Mouse (Mus musculus) retina, embryonic 14.5 days (tissue): ENCODE measurements around the gene Mfsd5.

Source experiments
- DNase-seq: peaks from one replicate; pipeline ENCODE4 v3.0.0-alpha.2; 2015; ENCODE audit warnings: low spot score

The Mfsd5 gene

DNA sequence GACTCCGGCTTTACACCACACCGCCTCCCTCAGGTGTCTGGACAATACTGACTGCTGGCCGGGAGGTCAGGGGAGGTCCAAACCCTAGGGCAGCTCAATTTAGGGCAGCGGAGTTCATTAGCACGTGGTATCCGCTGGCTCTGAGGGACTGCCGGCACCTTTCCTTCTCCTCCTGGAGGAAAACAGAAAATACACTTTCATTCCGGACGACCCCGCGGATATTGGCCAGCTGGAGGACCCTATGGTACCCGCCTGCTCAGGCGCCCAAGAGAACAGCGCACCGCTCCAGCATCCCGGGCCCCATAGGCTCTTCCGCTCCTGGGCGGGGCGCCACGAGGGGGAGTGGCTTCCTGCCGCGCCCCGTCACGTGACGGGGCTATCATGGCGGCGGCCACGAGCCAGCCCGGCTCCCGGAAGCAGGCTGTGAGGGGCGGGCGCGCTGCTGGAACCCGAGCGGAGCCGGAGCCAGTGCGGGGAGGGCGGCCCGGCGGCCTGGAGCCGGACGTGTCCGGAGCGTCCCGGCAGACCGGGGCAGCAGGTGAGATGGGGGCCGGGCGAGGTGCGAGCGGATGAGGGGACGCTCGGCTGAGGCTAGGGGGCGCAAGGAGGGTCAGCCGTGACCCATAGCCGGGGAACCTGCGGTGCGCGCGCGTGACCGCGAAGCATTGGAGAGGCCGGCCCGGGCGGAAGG is at the start of gene Mfsd5:
Mfsd5 (plus strand) TSS at position 363 of the 691 bp plus-strand sequence.
- peak; percentile 94 for DNase-seq

DNA sequence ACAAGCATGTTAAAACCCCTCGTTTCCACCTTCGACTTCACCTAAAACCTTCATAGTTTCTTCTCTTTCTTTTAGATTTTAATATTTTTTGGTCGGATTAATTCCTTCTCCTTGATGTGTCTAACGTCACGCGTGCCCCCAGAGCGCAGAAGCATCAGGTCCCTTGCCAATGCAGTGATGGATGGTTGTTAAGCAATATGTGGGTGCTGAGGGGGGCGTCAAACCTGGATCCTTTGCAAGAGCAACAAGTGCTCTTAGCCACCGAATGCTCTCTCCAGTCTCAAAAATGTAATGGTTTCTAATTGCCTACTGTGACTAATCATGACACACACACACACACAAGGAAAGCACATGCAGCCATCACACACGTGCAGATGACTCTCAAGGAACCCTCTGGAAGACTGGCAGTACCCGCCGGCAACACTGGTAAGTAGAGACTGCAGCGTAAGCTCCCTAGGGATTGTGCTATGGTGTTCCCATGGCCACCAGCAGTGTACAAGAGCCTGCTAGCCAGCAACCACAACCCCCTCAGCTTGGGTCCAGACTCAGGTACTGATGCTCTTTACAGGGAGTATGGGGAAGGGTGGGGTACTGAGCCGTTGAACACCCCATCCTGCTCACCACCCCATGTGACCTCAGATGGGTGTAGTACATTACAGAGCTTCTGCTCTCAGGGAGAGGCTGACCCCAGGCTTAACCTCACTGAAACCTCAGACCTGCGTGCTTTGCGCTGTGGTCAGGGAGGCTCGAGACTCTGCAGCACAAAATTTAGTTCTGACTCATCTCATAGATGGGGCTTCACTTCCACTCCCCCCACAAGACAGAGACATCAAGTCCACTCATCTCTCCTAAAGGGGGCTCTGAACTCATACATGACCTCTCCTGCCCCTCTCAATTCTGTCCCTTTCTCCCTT is 48.6 kb upstream of the Mfsd5 start:
- DNase-seq = no peak

- DNase-seq = no peak
Observed at GRCm38 (mm10) chr15:102231748-102232147, 47.5 kb upstream of the Mfsd5 start, which contains the start of gene Itgb7. Itgb7 (minus strand) TSS chr15:102231944.

DNA sequence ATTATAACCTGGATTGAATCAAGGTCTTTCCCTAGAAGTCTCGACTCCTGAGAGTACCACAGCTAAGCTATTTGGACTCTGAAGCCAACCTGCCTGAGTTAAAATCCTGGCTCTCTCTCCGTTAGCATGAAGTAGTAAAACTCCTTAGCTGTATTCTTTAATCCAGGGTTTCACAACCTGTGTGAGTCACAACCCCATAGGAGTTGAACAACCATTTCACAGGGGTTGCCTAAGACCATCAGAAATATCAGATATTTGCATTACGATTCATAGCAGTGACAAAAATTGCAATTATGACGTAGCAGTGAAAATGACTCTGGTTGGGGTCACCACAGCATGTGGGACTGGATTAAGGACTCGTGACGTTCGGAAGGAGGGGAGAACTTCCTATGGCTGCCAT is 46.5 kb upstream of the Mfsd5 start:
- DNase-seq = no peak

DNA sequence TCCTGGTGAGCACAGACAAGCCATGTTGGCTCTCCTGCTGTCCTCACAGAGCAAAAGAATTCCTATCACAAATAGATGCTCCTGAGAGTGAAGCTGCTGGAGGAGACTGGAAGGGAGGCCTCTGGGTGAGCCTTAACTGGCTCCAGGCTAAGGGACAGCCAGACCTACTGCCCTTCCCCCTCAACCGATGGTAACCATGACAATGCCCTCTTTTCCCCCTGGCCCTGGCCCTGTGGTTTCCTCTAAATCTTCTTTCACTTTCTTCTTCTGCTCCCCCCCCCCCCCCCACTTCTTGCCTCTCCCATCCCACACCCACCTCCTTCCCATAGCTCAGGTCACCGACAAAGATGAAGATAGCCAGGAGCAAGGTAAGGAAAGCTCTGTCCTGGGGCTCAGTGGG is 45.4 kb upstream of the Mfsd5 start:
- DNase-seq = peak; percentile 55

- DNase-seq = peak; percentile 57
Observed at GRCm38 (mm10) chr15:102235371-102236027, 43.8 kb upstream of the Mfsd5 start.

DNA sequence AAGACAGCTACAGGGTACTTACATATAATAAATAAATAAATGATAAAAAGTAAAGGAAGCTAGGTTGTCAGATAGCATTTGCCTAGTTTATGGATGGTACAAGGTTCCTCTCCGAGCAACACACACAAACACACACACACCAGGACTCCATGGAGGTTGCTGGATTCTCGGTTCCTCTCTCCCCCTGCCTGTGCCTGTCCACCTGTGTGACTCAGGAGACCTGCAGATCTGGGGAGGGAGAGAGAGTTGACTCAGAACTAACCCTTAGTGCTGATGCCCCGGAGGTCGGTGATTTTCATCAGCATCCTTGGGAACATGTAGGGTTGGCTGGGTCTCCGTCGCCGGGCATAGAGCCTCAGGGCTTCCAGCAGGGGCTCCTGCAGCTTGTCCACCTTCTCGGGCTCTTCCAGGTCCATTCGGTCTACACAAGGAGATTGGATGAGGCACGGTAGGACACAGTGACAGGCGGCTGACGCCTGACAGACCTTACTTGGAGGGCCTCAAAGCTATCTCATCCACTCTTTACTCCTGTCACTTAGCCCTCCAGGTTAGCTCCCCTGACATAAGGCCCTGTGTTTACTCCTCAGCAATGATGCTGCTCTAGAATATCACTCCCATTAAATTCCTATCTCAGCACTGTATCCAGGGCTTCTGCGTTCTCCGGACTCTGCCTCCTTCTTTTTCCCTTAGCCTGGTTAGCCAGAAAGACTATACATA is 40.6 kb upstream of the Mfsd5 start:
- no peak for DNase-seq

DNA sequence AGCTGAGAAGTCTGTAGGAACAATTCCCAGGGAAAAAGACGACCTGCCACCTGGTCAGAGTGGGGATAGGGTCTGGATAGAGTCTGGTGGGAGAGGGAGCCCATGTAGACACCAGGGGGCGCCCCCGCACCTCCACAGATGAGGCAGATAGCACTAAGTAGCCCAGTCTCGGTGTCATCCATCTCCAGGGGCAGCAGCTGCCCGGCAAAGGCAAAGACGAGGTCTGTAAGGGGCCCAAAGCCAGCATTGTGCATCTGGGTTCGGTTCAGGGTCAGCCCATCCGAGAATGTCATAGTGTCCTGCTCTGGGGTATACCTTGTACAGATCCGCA is 40.0 kb upstream of the Mfsd5 start:
- peak; percentile 92 for DNase-seq

GRCm38 (mm10) chr15:102239851-102240250 is 39.4 kb upstream of the Mfsd5 start:
- no peak for DNase-seq

GRCm38 (mm10) chr15:102240607-102241006 is 38.6 kb upstream of the Mfsd5 start:
- no peak for DNase-seq

GRCm38 (mm10) chr15:102242404-102243228 is 36.6 kb upstream of the Mfsd5 start:
- DNase-seq = no peak

DNA sequence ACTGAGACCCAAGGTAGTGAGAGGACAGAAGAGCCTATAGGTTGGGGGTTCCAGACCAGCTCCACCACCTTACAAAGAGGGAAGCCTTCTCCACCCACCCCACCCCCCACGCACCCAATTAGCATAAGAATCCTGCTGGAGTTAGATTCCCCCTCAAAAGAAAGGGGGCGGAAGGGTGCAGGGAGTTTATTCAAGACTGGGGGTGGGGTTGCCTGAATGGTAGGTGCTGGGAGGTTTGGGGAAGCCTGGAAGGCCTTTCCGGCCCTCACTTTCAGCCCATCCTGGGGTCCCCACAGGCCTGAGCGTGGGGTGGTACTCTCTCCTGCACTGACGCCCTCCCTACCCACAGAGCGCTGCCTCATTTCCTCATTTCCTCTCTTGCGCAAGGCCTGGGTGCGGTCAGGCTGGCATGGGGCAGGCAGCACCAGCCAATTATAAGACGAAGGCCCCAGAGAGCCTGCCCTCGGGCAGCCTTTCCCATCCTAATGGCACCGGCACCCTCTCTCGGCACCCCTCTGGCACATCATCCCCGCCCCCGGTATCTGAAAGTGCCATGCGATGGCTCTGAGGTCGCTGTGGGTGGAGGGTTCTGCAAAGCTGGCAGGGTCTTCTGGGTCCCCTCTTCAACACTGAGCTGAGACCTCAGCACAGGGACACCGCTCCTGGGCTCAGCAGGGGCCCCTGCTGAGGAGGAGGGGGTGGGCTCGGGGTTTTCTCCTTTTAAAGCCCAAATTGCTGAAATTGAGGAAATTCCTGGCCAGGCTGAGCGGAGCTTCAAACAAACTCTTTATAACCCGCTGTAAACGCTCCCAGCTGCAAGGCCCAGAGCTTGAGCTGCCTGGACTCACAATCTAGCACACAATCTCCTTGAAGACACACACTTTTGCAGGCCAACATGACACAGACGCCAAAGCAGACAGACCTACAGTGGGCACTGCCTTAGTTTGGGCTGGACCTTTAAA is 35.7 kb upstream of the Mfsd5 start:
- no peak for DNase-seq

DNA sequence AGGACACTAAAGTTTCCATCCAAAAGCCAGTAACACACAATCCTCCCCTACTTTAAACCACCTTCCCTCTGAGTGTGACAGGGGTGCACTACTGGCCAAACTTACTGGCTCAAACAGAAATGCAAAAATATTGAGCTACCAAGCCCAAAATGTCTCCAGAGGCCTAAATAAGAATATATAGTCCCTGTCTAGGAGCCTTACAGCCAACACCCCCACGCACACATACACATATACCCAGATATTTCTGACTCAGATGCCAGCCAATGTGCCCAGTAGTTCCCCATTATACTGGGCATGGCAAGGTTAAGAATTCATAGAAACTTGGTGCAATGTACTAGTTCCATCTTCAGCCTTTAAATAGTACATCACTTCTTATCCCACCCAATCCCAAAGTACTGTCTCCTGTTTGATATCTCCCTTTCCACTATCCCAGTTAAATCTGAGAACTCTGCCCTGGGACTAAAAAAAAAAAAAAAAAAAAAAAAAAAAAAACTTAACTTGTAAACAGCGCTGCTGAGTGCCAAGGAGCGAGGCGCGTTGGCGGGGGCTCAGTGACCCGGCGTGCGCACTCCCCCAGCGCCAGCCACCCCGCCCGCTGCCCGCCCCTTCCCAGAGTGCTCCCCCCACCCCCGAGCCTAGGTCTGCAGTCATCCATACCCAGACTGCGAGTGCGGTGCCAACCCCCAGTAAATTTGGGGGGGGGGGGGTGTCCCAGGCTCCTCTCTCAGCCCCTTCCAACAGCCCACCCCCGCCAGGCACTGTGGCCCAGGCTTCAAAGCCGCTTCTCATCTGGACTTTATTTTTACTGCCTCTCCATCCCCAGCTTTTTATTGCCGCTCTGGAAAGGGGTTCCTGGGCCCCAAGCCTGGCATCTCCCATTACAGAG is 34.7 kb upstream of the Mfsd5 start:
- no peak for DNase-seq

DNA sequence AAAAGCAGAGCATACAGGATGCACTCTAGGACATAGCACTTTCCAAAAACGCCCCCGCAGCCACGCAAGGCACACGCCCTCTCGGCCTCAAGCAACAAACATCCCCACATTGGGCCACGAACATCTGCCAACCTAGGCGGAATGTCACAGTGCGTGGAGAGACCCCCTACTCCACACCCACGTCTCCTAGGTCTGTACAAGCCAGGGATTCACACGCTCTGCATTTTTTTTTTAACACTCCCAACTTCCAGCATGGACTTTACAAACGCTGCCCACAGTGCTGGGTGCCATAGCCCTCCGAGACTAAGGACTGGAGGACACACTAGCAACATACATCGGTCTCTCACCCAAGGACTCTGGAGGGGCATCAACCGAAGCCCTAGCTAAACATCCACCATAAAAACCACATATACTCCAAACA is 33.8 kb upstream of the Mfsd5 start:
- DNase-seq = no peak

DNA sequence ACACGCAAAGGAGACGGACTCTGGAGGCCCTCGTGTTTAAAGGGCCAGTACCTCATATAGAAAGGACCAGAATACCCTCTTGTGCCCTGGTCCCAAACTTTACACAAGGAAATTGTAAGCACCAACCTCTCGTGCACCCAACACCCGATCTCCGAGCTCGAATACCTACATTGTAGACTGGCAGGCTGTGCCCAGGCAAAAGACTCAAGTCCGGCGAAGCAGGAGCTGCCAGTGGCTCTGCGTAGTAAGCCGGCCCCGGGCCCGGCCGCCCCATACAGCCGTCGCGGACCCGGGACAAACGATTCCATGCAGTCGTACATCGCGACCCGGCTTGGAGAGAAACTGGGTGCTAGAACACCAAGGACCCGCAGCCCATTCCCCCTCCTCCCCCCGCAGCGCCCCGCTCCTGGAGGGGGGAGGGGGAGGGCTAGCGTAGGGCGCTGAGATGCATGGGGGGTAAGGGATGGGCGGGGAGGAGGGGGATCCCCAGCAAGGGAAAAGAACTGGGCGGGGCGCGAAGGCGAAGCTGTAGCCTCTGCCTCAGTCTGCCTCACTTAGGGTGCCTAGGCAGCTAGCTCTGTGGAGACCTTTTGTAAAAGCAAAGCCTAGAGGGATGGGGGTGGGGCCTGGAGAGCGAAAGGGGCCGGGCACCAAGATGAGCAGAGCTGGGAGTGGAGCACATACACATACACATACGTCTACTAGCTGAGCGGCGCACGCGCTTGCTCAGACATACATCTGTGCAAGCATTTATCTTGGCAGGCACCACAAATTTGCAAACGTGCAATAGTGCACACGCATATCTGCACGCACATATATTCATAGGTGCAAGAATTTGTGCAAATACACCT is 33.1 kb upstream of the Mfsd5 start:
- peak; percentile 58 for DNase-seq

DNA sequence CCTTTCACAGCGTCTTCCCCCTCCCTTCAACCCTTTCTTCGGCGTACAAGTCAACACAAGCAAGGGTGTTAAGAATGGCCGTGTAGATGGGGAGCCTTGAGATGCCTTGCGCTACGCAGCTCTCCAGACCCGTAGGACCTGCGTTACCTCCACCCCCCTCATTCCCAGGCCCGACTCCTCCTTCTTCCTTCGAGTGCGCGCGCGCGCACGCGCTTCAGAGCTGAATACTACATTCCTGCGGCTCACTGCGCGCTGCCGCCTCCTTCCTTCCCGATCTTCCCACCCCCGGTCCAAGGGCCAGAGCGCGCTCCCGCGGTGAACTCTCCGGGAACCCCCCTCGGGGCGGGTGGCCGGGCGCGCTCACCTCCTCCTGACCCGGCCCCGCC is 32.4 kb upstream of the Mfsd5 start:
- peak; percentile 83 for DNase-seq

DNA sequence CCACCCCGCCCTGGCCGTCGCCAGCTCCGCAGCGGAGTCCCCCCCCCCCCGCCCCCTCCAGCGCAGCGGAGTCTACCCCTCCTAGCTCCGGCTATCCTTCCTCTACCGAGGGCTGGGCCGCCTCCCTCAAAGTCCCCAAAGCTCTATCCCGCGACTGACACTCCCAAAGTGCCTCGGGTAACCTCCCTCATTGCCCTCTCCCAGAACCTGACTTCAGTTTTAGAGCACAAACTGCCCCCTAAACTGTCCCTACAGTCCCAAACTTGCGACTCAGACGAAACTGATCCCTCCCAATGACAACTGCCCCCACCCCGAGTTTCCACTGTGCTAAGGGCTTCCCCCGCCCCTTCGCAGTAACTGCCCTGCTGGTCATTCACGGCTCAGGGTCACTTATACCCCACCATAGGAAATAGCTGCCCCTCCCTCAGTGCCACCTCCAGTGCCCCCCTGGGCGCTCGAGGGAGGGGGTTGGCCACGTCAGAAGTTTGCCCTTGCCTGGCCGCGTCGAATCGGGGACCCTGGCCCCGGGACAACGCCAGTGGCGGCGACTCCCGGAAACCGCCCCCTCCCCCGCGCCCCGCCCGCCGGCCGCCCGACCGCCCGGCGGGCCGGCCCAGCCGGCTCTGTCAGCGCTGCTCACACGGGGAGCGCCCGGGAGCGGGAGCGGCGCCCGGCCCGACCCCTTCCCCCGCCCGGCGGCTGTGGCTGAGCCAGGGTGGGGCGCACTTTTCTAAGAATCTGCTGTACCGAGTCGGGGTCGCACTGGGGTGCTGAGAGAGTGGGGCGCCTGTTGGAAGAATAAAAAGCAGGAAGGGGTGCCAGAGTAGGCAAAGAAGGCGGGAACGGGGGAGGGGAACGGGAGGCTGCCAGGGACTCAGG is 31.8 kb upstream of the Mfsd5 start:
- peak; percentile 51 for DNase-seq
